Mouse (Mus musculus) neural tube, embryonic 14.5 days (tissue): Measurements from ENCODE around the gene Hnrnpdl. TPM values are rescaled to one million over a fixed set of nuclear protein-coding genes. Genes with fewer than 3 reads are reported as not detected.

ENCODE experiments used
- ATAC-seq: fragments of 200-750 bp; cut with Nextera tagmentation; 2 replicates; pipeline ENCODE4 v1.8.0; 2017; ENCODE audit warnings: low read depth, mild to moderate bottlenecking, moderate TSS enrichment, moderate library complexity
- H3K27ac ChIP-seq: fragments of 300-500 bp; sonication (generic); 2 replicates; pipeline ENCODE4 v1.5.1; 2014; ENCODE audit warnings: low read depth, mild to moderate bottlenecking, control low read depth, low read length, moderate library complexity, mixed read lengths
- H3K27me3 ChIP-seq: fragments of 300-500 bp; sonication (generic); 2 replicates; pipeline ENCODE4 v1.6.1; 2014; ENCODE audit warnings: low read length; ENCODE audit not compliant: control insufficient read depth, insufficient read depth
- H3K36me3 ChIP-seq: fragments of 300-500 bp; sonication (generic); 2 replicates; pipeline ENCODE4 v1.6.1; 2014; ENCODE audit warnings: low read length, mixed read lengths; ENCODE audit not compliant: control insufficient read depth, insufficient read depth
- H3K4me1 ChIP-seq: fragments of 300-500 bp; sonication (generic); 2 replicates; pipeline ENCODE4 v1.6.1; 2014; ENCODE audit warnings: low read length; ENCODE audit not compliant: control insufficient read depth, insufficient read depth
- H3K4me2 ChIP-seq: fragments of 300-500 bp; sonication (generic); 2 replicates; pipeline ENCODE4 v1.6.1; 2014; ENCODE audit warnings: mild to moderate bottlenecking, low read depth, low read length, control low read depth
- H3K4me3 ChIP-seq: fragments of 300-500 bp; sonication (generic); 2 replicates; pipeline ENCODE4 v1.5.1; 2014; ENCODE audit warnings: low read depth, low read length, control low read depth, mixed read lengths
- H3K9ac ChIP-seq: fragments of 300-500 bp; sonication (generic); replicated peaks from 2 replicates; pipeline ENCODE4 v1.6.1; 2014; ENCODE audit warnings: low read depth, mild to moderate bottlenecking, control low read depth, low read length, mixed read lengths
- H3K9me3 ChIP-seq: fragments of 300-500 bp; sonication (generic); 2 replicates; pipeline ENCODE4 v1.6.1; 2016; ENCODE audit warnings: low read length; ENCODE audit not compliant: control insufficient read depth
- WGBS: fragments of 180-500 bp; shearing (Covaris S2); extraction: QIAGEN DNeasy Blood & Tissue Kit; methylation state at CpG from one replicate; pipeline ENCODE4 v1.1.7; 2014; 5-methylcytosine and 5-hydroxymethylcytosine counted together
- polyA plus RNA-seq: library from polyadenylated mRNA; unstranded; fragments of >200 nt; fragmentation: Nextera tagmentation; extraction: Ambion mirVana; gene quantifications from 2 replicates; pipeline ENCODE4 v1.2.1, GENCODE M21; 2014

Gene Hnrnpdl
- polyA plus RNA-seq, 1 experiment from 2014 or later = 208 TPM

DNA sequence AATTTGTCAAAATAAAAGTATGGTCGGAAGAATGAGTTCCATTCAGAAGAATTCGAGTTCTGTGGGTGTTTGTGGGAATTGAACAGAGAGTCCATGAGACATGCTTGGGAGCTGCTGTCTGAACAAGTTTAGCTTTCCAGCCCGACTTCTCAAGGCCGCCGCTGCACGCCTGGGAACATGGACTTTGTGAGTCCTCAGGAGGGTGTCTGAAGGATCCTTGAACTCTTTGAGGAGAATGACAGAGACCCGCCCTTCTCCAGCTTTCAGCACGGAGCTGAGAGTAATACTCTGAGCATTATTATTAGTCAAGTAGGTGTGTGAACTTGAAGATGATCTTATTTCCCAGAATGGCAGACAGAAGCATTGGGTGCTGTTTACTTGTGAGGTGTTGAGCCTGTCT, 3.0 kb upstream of the Hnrnpdl start:
- H3K27ac ChIP-seq = no peak overlapping the region
- WGBS = 93% methylated on average over 8 of the region's 8 CpGs
- no peak overlapping the region for H3K9ac ChIP-seq
- H3K4me1 ChIP-seq = peaks cover 14% of the 10 kb centered on the region
- no peak overlapping the region for H3K4me2 ChIP-seq
- H3K27me3 ChIP-seq = no peaks in the 10 kb centered on the region
- no peaks in the 10 kb centered on the region for H3K9me3 ChIP-seq
- H3K4me3 ChIP-seq = no peak overlapping the region
- no peak for ATAC-seq
- peaks cover 3% of the 10 kb centered on the region; the same call in 1 of the 2 replicates for H3K36me3 ChIP-seq

DNA sequence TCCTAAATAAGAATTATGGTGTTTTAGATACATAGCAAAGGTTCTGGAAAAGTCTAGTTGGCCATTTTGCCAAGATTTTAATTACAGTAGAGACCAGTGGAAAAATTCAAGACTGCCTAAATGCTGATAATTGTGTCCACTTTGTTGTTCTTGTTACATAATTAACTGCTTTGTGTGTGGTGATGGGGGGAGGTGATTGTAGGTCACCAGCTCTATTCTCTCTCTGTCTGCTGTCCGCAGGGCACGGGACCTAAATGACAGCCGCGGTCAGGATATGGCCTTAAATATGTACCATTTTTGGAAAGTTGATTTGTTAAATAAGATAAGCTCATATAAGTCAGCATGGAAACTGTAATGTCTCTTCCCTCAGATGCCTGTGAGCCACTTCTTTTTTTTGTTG, 1.8 kb upstream of the Hnrnpdl start:
- Histone ChIP-seq H3K27ac (no peak overlapping the region), H3K9ac (no peak overlapping the region), H3K9me3 (no peaks in the 10 kb centered on the region), H3K36me3 (peaks cover 3% of the 10 kb centered on the region; the same call in 1 of the 2 replicates), H3K27me3 (no peaks in the 10 kb centered on the region), H3K4me1 (peaks cover 25% of the 10 kb centered on the region), H3K4me2 (peak overlapping the region; percentile 62), H3K4me3 (peak overlapping the region; percentile 72)
- ATAC-seq = no peak
- 47% methylated on average over 4 of the region's 4 CpGs for WGBS

DNA sequence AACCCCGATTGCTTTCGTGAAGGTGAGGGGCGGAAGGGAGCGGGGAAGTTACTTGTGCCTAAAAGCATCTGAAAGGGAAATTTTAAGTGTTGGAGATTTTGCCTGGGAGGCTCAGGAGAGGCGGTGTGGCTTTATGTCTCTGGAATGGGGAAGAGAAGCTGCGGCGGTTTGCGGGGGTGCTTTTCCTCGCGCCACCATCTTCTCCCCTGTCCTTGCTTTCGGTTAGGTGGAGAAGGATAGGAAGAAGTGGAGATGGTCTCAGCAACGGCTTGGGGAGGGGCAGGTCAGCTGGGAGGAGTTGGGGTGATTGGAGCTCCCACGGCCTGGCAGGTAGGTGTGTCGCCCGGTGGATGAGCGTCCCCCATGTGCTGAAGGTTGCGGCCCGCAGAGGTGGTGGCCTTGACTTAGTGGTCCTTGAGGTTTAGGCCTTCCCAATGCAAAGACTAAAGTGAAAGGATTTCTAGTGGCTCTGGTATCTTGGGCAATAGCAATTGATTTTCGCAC, 869 bp upstream of the Hnrnpdl start:
- peak overlapping the region; percentile 72 for H3K4me3 ChIP-seq
- peaks cover 10% of the 10 kb centered on the region for H3K36me3 ChIP-seq
- no peaks in the 10 kb centered on the region for H3K9me3 ChIP-seq
- WGBS = under 1% methylated on average over 19 of the region's 19 CpGs
- H3K4me1 ChIP-seq = peaks cover 30% of the 10 kb centered on the region
- H3K9ac ChIP-seq = peak overlapping the region; percentile 88
- no peak for ATAC-seq
- peak overlapping the region; percentile 97 for H3K27ac ChIP-seq
- H3K4me2 ChIP-seq = peak overlapping the region; percentile 62
- no peaks in the 10 kb centered on the region for H3K27me3 ChIP-seq

DNA sequence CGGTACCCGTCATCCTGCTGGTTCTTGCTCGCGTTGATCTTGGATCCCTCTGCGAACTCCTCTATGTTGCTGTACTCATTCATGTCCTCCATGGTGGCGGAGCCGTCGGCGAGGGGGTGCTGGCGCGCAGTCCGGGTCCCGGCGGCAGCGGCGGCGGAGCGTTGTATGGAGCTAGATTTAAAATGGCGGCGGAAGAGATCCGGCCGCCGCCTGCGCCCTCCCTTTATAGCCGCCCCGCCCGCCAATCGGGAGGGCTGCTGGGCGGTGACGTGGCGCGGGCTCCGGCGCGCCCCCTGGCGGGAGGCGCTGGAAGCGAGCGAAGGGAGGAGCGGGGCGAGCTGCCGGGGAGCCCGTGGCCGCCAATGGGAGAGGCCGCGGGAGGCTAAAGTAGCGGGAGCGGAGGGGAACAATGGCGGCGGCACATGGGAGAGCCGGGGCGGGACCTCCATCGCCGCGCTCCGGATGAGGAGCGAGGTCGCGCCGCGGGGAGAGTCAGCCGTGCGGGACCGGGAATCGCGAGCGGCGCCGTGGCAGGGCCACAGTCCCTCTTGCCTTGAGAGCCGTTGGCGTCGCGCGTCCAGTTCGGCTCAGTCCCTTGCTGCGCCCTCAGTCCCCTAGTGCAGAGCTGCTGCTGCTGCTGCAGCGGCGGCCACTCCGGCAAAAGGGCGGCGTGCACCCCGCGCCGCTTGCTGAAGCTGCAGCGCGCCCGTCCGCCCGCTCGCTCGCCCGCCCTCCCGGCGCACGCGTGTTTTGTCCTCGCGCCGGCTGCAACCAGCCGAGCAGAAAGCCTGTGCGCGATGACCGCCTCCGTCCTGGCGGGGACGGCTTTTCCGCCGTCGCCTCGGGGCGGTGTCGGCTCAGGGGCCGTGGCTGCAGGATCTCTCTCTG, 506 bp downstream of the Hnrnpdl start:
- Histone ChIP-seq H3K4me1 (peaks cover 30% of the 10 kb centered on the region), H3K27ac (peak overlapping the region; percentile 97), H3K36me3 (peaks cover 18% of the 10 kb centered on the region), H3K4me2 (peak overlapping the region; percentile 92), H3K9me3 (no peaks in the 10 kb centered on the region), H3K27me3 (no peaks in the 10 kb centered on the region), H3K4me3 (peak overlapping the region; percentile 72), H3K9ac (peak overlapping the region; percentile 88)
- WGBS = under 1% methylated on average over 95 of the region's 113 CpGs
- peak; percentile 74 for ATAC-seq

DNA sequence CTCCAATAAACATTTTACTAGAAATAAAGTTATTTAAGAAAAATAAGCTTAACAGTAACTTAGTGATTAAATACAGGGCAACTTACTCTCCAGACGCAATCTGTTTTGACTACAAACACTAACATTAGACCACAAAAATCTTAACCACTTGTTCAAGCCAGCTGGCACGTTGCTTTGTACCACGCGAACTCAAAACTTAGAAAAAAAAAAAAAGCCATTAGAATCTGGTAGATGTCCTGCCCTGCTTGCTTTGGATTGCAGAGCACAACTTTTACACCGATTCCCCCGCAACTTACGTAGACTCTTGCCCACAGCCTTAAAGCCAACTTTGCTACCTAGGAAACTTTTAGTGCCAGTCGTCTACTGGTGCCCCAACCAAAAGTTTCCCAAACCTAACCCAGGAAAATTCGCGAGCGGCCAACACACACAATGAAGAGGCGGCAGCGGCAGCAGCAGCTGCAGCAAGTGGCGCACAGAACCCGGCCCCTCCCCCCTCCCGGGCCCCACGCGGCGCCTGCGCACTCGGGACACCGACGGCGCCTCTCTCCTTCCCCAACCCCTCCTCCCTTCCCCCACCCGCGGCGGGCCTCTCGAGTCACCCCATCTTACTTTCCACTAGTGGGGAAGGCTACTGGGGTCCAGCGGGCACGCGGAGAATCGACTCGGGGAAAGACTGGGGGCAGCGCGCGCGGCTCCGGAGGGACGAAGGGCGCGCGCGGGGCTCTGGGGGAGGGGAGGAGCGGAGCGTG, 1.3 kb downstream of the Hnrnpdl start:
- Histone ChIP-seq H3K27me3 (no peaks in the 10 kb centered on the region), H3K4me1 (peaks cover 30% of the 10 kb centered on the region; the same call in 1 of the 2 replicates), H3K9me3 (no peaks in the 10 kb centered on the region), H3K27ac (peak overlapping the region; percentile 97), H3K36me3 (peaks cover 23% of the 10 kb centered on the region), H3K9ac (peak overlapping the region; percentile 88), H3K4me2 (peak overlapping the region; percentile 92), H3K4me3 (peak overlapping the region; percentile 72)
- ATAC-seq = peak; percentile 31
- 1% methylated on average over 39 of the region's 45 CpGs for WGBS

DNA sequence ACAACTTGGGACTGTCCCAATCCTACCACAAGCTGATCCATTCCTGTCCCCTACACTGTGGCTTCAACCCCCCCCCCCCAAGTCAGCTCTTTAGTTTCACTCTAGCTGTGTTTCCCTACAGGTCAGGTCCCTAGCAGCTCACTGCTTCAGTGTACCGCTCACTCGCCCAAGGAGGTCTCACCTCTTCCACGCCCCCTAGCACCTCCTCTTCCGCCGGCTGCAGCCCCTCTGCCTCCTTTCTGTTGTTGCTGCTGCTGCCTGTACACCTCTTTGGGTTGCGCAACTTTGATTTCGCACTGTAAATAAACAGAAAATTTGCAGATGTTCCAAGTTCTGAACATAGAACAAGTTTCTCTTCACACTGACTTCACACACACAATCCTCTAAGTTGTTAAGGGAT, 2.8 kb downstream of the Hnrnpdl start:
- peaks cover 27% of the 10 kb centered on the region; the same call in 1 of the 2 replicates for H3K4me1 ChIP-seq
- no peak for ATAC-seq
- H3K27me3 ChIP-seq = no peaks in the 10 kb centered on the region
- H3K4me3 ChIP-seq = peak overlapping the region; percentile 72
- H3K9me3 ChIP-seq = no peaks in the 10 kb centered on the region
- H3K36me3 ChIP-seq = peaks cover 35% of the 10 kb centered on the region
- H3K9ac ChIP-seq = no peak overlapping the region
- 23% methylated on average over 7 of the region's 7 CpGs for WGBS
- H3K4me2 ChIP-seq = peak overlapping the region; percentile 92
- no peak overlapping the region for H3K27ac ChIP-seq

DNA sequence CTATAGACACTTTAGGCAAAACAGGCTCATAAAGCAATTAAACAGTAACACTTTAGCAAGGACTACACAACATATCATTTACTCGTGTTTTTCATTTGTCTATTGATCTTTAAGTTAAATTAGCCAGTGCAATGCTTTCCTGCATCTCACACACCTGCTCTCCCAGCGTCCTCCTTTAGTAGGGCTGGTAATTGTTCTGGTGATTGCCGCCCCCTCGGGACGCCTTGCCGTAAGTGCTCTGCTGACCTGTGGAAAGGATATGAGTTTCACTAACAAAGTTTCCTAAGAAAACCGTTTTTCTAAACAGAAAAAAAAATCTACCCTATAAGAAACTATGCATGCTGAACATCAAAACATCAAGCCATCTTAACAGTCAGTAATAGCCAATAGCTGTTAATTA, 3.5 kb downstream of the Hnrnpdl start:
- no peak overlapping the region; the same call in 1 of the 2 replicates for H3K4me3 ChIP-seq
- no peak for ATAC-seq
- H3K27me3 ChIP-seq = no peaks in the 10 kb centered on the region
- H3K9me3 ChIP-seq = no peaks in the 10 kb centered on the region
- H3K4me1 ChIP-seq = peaks cover 20% of the 10 kb centered on the region; the same call in 1 of the 2 replicates
- 33% methylated on average over 7 of the region's 7 CpGs for WGBS
- peaks cover 35% of the 10 kb centered on the region for H3K36me3 ChIP-seq
- H3K9ac ChIP-seq = no peak overlapping the region
- H3K27ac ChIP-seq = no peak overlapping the region
- H3K4me2 ChIP-seq = peak overlapping the region; percentile 92

DNA sequence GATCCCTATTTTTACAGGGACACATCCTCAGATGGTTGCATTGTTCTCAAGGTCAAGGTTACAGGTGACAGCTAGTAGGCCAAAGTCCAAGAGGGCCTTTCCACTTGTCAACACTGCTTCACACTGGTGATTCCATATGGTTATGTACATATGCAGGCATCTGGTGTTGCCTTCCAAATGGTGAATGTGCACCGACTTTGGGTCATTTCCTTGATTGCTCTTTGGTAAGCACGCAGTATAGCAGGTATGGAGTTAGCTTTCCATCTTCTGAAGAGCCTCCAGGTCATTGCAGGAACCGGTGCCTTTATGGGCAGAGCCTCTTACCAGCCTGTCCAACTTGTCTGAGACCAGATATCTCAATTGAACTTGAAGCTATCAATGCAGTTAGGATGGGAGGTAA, 6.8 kb downstream of the Hnrnpdl start:
- Histone ChIP-seq H3K4me1 (peaks cover 17% of the 10 kb centered on the region), H3K4me2 (no peak overlapping the region), H3K36me3 (peaks cover 33% of the 10 kb centered on the region), H3K27me3 (no peaks in the 10 kb centered on the region), H3K4me3 (no peak overlapping the region), H3K9me3 (no peaks in the 10 kb centered on the region), H3K27ac (no peak overlapping the region), H3K9ac (no peak overlapping the region)
- 68% methylated on average over 3 of the region's 3 CpGs for WGBS
- no peak for ATAC-seq
